Mouse (Mus musculus) erythroblast, embryonic 14.5 days (primary cell): Measurements from ENCODE around the gene Tmem100. TPM values are rescaled to one million over a fixed set of nuclear protein-coding genes. Genes with fewer than 3 reads are reported as not detected.

Source experiments
- H3K27me3 ChIP-seq: 2 replicates; pipeline ENCODE4 v1.6.1; 2012; ENCODE audit warnings: inconsistent platforms; ENCODE audit not compliant: control insufficient read depth
- H3K36me3 ChIP-seq: 2 replicates; pipeline ENCODE4 v1.6.1; 2012; ENCODE audit warnings: mild to moderate bottlenecking, inconsistent platforms; ENCODE audit not compliant: control insufficient read depth
- H3K4me1 ChIP-seq: 2 replicates; pipeline ENCODE4 v1.6.1; 2012; ENCODE audit warnings: inconsistent platforms; ENCODE audit not compliant: control insufficient read depth
- H3K4me3 ChIP-seq: replicated peaks from 2 replicates; pipeline ENCODE3; 2012; ENCODE audit warnings: moderate library complexity, mild to moderate bottlenecking, inconsistent platforms
- H3K9me3 ChIP-seq: 2 replicates; pipeline ENCODE4 v1.6.1; 2012; ENCODE audit warnings: low read length, inconsistent platforms, mixed read lengths; ENCODE audit not compliant: control insufficient read depth
- GATA1 ChIP-seq: IDR thresholded peaks from 2 replicates; pipeline ENCODE4 v1.6.1; 2012; ENCODE audit warnings: low read length, inconsistent platforms, mixed read lengths
- TAL1 ChIP-seq: IDR thresholded peaks from 3 replicates; pipeline ENCODE4 v1.6.1; 2012; ENCODE audit warnings: low read length, inconsistent platforms, mixed read lengths
- polyA plus RNA-seq: library from polyadenylated mRNA; stranded (reverse); fragments of >175 nt; gene quantifications from 2 replicates; pipeline ENCODE4 v1.2.3, GENCODE M21; 2012

Gene Tmem100
- polyA plus RNA-seq, 1 experiment: not detected

GRCm38 (mm10) chr11:90006111-90006510 is 24.0 kb upstream of the Tmem100 start:
- Histone ChIP-seq H3K9me3 (no peaks in the 10 kb centered on the region), H3K27me3 (no peaks in the 10 kb centered on the region), H3K36me3 (no peaks in the 10 kb centered on the region), H3K4me3 (no peak overlapping the region), H3K4me1 (peaks cover 10% of the 10 kb centered on the region)
- TF ChIP-seq TAL1 (no peak), GATA1 (no peak)

GRCm38 (mm10) chr11:90007791-90008531 is 22.2 kb upstream of the Tmem100 start:
- no peak overlapping the region for H3K4me3 ChIP-seq
- no peak for TF ChIP-seq GATA1
- no peaks in the 10 kb centered on the region for H3K36me3 ChIP-seq
- H3K4me1 ChIP-seq: peaks cover 1% of the 10 kb centered on the region; the same call in 1 of the 2 replicates
- no peaks in the 10 kb centered on the region for H3K27me3 ChIP-seq
- H3K9me3 ChIP-seq: no peaks in the 10 kb centered on the region

DNA sequence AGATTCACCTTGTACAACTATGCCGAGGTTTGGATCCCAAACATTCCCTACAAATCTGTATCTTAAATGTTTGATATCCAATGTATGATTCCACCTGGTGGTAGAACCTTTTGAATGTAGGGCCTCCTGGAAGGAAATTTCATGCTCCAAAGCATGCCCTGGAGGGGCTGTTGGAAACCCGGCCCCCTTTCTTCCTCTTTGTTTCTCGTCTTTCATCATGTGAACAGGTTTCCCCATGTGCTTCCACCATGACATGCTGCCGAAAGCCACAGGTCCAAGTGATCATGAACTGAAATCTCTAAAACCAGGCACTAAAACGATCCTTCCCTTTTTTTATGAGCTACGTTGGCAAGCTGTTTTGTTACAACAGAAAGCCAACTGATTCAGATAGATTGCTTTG is 16.5 kb upstream of the Tmem100 start:
- no peak for TF ChIP-seq TAL1
- no peak for TF ChIP-seq GATA1
- Histone ChIP-seq H3K4me1 (no peaks in the 10 kb centered on the region), H3K9me3 (no peaks in the 10 kb centered on the region), H3K4me3 (no peak overlapping the region), H3K27me3 (no peaks in the 10 kb centered on the region), H3K36me3 (no peaks in the 10 kb centered on the region)

GRCm38 (mm10) chr11:90015281-90015680 is 14.9 kb upstream of the Tmem100 start:
- Histone ChIP-seq H3K4me1 (no peaks in the 10 kb centered on the region), H3K9me3 (no peaks in the 10 kb centered on the region), H3K36me3 (no peaks in the 10 kb centered on the region), H3K27me3 (no peaks in the 10 kb centered on the region), H3K4me3 (no peak overlapping the region)
- TF ChIP-seq TAL1: no peak
- no peak for TF ChIP-seq GATA1

DNA sequence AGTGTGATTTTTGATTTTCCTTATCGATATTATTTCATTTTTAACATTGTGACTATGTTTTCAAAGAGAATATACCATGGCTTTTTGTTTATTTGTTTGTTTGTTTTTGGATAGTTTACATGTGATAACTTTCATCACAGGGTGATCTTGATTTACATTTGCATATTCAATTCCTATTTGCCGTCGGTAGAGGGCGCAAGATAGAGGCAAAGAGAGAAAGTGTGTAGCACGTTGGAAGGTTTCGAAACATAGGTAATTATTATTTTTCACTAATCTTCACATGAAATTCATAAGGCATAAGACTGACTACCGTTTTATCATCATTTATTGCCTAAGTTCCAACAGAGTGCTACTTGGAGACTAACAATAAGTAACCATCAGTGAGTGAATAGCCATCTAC is 11.0 kb upstream of the Tmem100 start:
- Histone ChIP-seq H3K4me3 (no peak overlapping the region), H3K4me1 (no peaks in the 10 kb centered on the region), H3K9me3 (no peaks in the 10 kb centered on the region), H3K27me3 (no peaks in the 10 kb centered on the region), H3K36me3 (no peaks in the 10 kb centered on the region)
- TF ChIP-seq GATA1: no peak
- TF ChIP-seq TAL1: no peak

- no peak for TF ChIP-seq GATA1
- TF ChIP-seq TAL1: no peak
- no peaks in the 10 kb centered on the region for H3K9me3 ChIP-seq
- H3K36me3 ChIP-seq: no peaks in the 10 kb centered on the region
- H3K27me3 ChIP-seq: peaks cover 5% of the 10 kb centered on the region
- no peaks in the 10 kb centered on the region for H3K4me1 ChIP-seq
- no peak overlapping the region for H3K4me3 ChIP-seq
These were observed 4.0 kb upstream of the Tmem100 start for GRCm38 (mm10) chr11:90025891-90026801.

DNA sequence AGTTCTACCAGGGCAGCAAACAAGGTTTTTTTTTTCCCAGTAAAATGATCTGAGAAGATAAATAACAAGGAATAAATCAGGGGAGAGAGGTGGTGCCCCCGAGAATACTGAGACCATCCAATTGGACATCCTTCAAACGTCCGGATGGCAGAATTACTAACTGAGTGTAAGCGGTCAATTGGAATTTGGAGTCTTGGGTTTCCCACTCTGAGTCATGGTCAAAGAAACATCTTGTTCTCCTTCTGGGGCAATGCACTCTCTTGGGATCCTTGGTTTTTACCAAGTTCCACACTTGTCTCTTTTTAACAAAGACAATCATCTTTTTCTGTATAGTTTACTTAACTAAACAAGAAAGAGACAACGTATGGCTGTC is 3.4 kb upstream of the Tmem100 start:
- Histone ChIP-seq H3K4me3 (no peak overlapping the region), H3K4me1 (no peaks in the 10 kb centered on the region), H3K27me3 (peaks cover 12% of the 10 kb centered on the region), H3K9me3 (no peaks in the 10 kb centered on the region), H3K36me3 (no peaks in the 10 kb centered on the region)
- no peak for TF ChIP-seq GATA1
- no peak for TF ChIP-seq TAL1

- H3K4me1 ChIP-seq: no peaks in the 10 kb centered on the region
These were observed 2.9 kb upstream of the Tmem100 start for GRCm38 (mm10) chr11:90027216-90027615.

DNA sequence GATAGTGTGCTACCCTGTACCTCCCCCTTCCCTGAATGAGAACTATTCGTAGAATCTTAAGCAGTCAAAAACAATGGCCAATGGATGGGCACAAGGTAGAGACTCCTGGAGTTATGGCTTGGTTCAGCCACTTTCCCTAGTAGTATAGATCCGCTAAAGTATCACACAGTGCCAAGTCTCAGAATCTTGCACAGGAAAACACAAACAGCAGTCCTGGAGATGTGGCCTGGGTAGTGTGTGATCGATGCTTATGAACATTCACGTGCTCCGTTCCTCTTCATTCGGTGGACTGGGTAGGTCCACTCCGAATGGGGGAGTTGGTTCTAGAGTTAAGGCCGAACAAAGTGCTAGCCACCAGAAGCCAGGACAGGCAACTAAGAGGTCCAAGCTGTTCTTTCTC is 1.4 kb upstream of the Tmem100 start:
- Histone ChIP-seq H3K27me3 (peaks cover 14% of the 10 kb centered on the region), H3K4me3 (no peak overlapping the region)

More at GRCm38 (mm10) chr11:90027216-90027615, 2.9 kb upstream of the Tmem100 start:
- Histone ChIP-seq H3K9me3 (no peaks in the 10 kb centered on the region), H3K27me3 (peaks cover 14% of the 10 kb centered on the region), H3K36me3 (no peaks in the 10 kb centered on the region), H3K4me3 (no peak overlapping the region)
- TF ChIP-seq GATA1: no peak
- TF ChIP-seq TAL1: no peak

More for the DNA sequence above, 1.4 kb upstream of the Tmem100 start:
- TF ChIP-seq TAL1 (no peak), GATA1 (no peak)
- no peaks in the 10 kb centered on the region for H3K36me3 ChIP-seq
- no peaks in the 10 kb centered on the region for H3K4me1 ChIP-seq
- no peaks in the 10 kb centered on the region for H3K9me3 ChIP-seq
